Mouse (Mus musculus) MEL (cell line): ENCODE results near the gene Bmpr1b. TPM values are rescaled to one million over a fixed set of nuclear protein-coding genes. Genes with fewer than 3 reads are reported as not detected.

Source experiments
- DNase-seq: peaks from one replicate; pipeline ENCODE4 v3.0.0; 2011; ENCODE audit warnings: low read depth, low spot score
- H3K27ac ChIP-seq: 2 replicates; pipeline ENCODE4 v1.5.1; 2012; ENCODE audit warnings: low read depth, mild to moderate bottlenecking, control low read depth, low read length, moderate library complexity; ENCODE audit not compliant: control insufficient read depth
- H3K27me3 ChIP-seq, 2 experiments: fragments of 150-350 bp in 1 of 2; sonication (generic) in 1 of 2; 2 replicates each; pipeline ENCODE4 v1.6.1; 2012; ENCODE audit warnings: low read length in 2 of 2, mild to moderate bottlenecking in 2 of 2, improper control_type of control experiment in 1 of 2, moderate library complexity in 1 of 2; ENCODE audit not compliant: insufficient read depth in 2 of 2, control insufficient read depth in 1 of 2
- H3K36me3 ChIP-seq, 2 experiments: 2 replicates each; pipeline ENCODE4 v1.6.1; 2012 to 2014; ENCODE audit warnings: low read length in 2 of 2, improper control_type of control experiment in 1 of 2, inconsistent platforms in 1 of 2, mild to moderate bottlenecking in 1 of 2; ENCODE audit not compliant: insufficient read depth in 2 of 2, control insufficient read depth in 1 of 2
- H3K4me1 ChIP-seq, 2 experiments: fragments of 150-350 bp in 1 of 2; sonication (generic) in 1 of 2; 2 replicates each; pipeline ENCODE4 v1.6.1; 2012; ENCODE audit warnings: low read length in 2 of 2, improper control_type of control experiment in 1 of 2, mild to moderate bottlenecking in 1 of 2; ENCODE audit not compliant: insufficient read depth in 2 of 2, control insufficient read depth in 1 of 2
- H3K4me3 ChIP-seq, 2 experiments: fragments of 150-350 bp in 1 of 2; sonication (generic) in 1 of 2; 2 replicates each; pipeline ENCODE4 v1.5.1; 2012; ENCODE audit warnings: low read depth in 2 of 2, low read length in 2 of 2, mild to moderate bottlenecking in 2 of 2, moderate library complexity in 2 of 2, control low read depth in 1 of 2, improper control_type of control experiment in 1 of 2; ENCODE audit not compliant: control insufficient read depth in 1 of 2, insufficient read depth in 1 of 2
- H3K79me2 ChIP-seq: 2 replicates; pipeline ENCODE4 v1.6.1; 2012; ENCODE audit warnings: mild to moderate bottlenecking, low read length, moderate library complexity; ENCODE audit not compliant: control insufficient read depth, poor library complexity, insufficient read depth
- H3K9ac ChIP-seq: 2 replicates; pipeline ENCODE4 v1.6.1; 2012; ENCODE audit warnings: low read depth, mild to moderate bottlenecking, control low read depth, low read length, moderate library complexity; ENCODE audit not compliant: control insufficient read depth, poor library complexity, severe bottlenecking
- H3K9me3 ChIP-seq: fragments of 150-350 bp; sonication (generic); replicated peaks from 2 replicates; pipeline ENCODE4 v1.6.1; 2012; ENCODE audit warnings: mild to moderate bottlenecking, low read length, improper control_type of control experiment, moderate library complexity; ENCODE audit not compliant: insufficient read depth
- CHD1 ChIP-seq: IDR thresholded peaks from 2 replicates; pipeline ENCODE4 v1.6.1; 2012; ENCODE audit warnings: low read depth, mild to moderate bottlenecking, inconsistent platforms, low read length, improper control_type of control experiment
- ELF1 ChIP-seq: IDR thresholded peaks from 2 replicates; pipeline ENCODE4 v1.6.1; 2014; ENCODE audit warnings: low read depth, mild to moderate bottlenecking, inconsistent platforms, low read length, improper control_type of control experiment, moderate library complexity
- EP300 ChIP-seq, 2 experiments: IDR thresholded peaks; 2 replicates each; pipeline ENCODE4 v1.6.1; 2011; ENCODE audit warnings: improper control_type of control experiment in 2 of 2, low read length in 2 of 2, low read depth in 1 of 2, mild to moderate bottlenecking in 1 of 2
- ETS1 ChIP-seq: IDR thresholded peaks from 2 replicates; pipeline ENCODE4 v1.6.1; 2012; ENCODE audit warnings: low read depth, mild to moderate bottlenecking, inconsistent platforms, low read length, improper control_type of control experiment, moderate library complexity
- GATA1 ChIP-seq: IDR thresholded peaks from 2 replicates; pipeline ENCODE4 v1.6.1; 2011; ENCODE audit warnings: low read depth, low read length, improper control_type of control experiment
- KAT2A ChIP-seq: conservative IDR thresholded peaks from 2 replicates; pipeline ENCODE4 v1.6.1; 2012; ENCODE audit warnings: low read depth, low read length, improper control_type of control experiment, inconsistent platforms
- MAZ ChIP-seq: IDR thresholded peaks from 2 replicates; pipeline ENCODE4 v1.6.1; 2012; ENCODE audit warnings: low read depth, mild to moderate bottlenecking, inconsistent platforms, low read length, improper control_type of control experiment
- MYC ChIP-seq: IDR thresholded peaks from 2 replicates; pipeline ENCODE4 v1.6.1; 2011; ENCODE audit warnings: low read depth, mild to moderate bottlenecking, low read length, improper control_type of control experiment, moderate library complexity
- NRF1 ChIP-seq: IDR thresholded peaks from 2 replicates; pipeline ENCODE4 v1.6.1; 2014; ENCODE audit warnings: low read depth, mild to moderate bottlenecking, inconsistent platforms, low read length, improper control_type of control experiment, moderate library complexity; ENCODE audit not compliant: poor library complexity, insufficient read depth, severe bottlenecking
- POLR2A ChIP-seq, 2 experiments: IDR thresholded peaks; 2 replicates each; pipeline ENCODE4 v1.6.1; 2011 to 2012; ENCODE audit warnings: low read length in 2 of 2, mild to moderate bottlenecking in 2 of 2, control low read depth in 1 of 2, improper control_type of control experiment in 1 of 2, low read depth in 1 of 2, moderate library complexity in 1 of 2; ENCODE audit not compliant: control insufficient read depth in 1 of 2, insufficient read depth in 1 of 2, poor library complexity in 1 of 2
- POLR2AphosphoS2 ChIP-seq: IDR thresholded peaks from 2 replicates; pipeline ENCODE4 v1.6.1; 2011; ENCODE audit warnings: low read length, improper control_type of control experiment
- RAD21 ChIP-seq: IDR thresholded peaks from 2 replicates; pipeline ENCODE4 v1.6.1; 2011; ENCODE audit warnings: mild to moderate bottlenecking, low read depth, low read length, improper control_type of control experiment
- RCOR1 ChIP-seq: IDR thresholded peaks from 2 replicates; pipeline ENCODE4 v1.6.1; 2012; ENCODE audit warnings: low read depth, mild to moderate bottlenecking, inconsistent platforms, low read length, improper control_type of control experiment
- SIN3A ChIP-seq: IDR thresholded peaks from 2 replicates; pipeline ENCODE4 v1.6.1; 2012; ENCODE audit warnings: low read length, improper control_type of control experiment, inconsistent platforms
- UBTF ChIP-seq: IDR thresholded peaks from 2 replicates; pipeline ENCODE4 v1.6.1; 2012; ENCODE audit warnings: low read depth, mild to moderate bottlenecking, inconsistent platforms, low read length, improper control_type of control experiment, moderate library complexity, borderline replicate concordance; ENCODE audit not compliant: insufficient read depth
- USF2 ChIP-seq, 2 experiments: IDR thresholded peaks; 2 replicates each; pipeline ENCODE4 v1.6.1; 2011 to 2012; ENCODE audit warnings: improper control_type of control experiment in 2 of 2, low read length in 2 of 2, borderline replicate concordance in 1 of 2, inconsistent platforms in 1 of 2, low read depth in 1 of 2, mild to moderate bottlenecking in 1 of 2; ENCODE audit not compliant: insufficient read depth in 1 of 2
- ZMIZ1 ChIP-seq: IDR thresholded peaks from 2 replicates; pipeline ENCODE4 v1.6.1; 2012; ENCODE audit warnings: low read depth, mild to moderate bottlenecking, inconsistent platforms, low read length, improper control_type of control experiment, moderate library complexity
- polyA plus RNA-seq, 2 experiments: library from polyadenylated mRNA; stranded (reverse) in 1 of 2; unstranded in 1 of 2; fragments of >175 nt in 1 of 2; fragments of >200 nt in 1 of 2; gene quantifications; 2 replicates each; pipeline versions ENCODE4 v1.2.1 to v1.2.4; 2012; ENCODE audit warnings: low replicate concordance in 2 of 2, low read depth in 1 of 2; ENCODE audit not compliant: insufficient read length in 2 of 2, insufficient read depth in 1 of 2, missing spikeins in 1 of 2
- total RNA-seq: library from RNA; depleted of rRNA; stranded (reverse); fragments of 300-350 nt; gene quantifications from 2 replicates; pipeline ENCODE4 v1.2.3, GENCODE M21; 2012

Bmpr1b gene
- total and polyA plus RNA-seq, 3 experiments, result not detected

DNA sequence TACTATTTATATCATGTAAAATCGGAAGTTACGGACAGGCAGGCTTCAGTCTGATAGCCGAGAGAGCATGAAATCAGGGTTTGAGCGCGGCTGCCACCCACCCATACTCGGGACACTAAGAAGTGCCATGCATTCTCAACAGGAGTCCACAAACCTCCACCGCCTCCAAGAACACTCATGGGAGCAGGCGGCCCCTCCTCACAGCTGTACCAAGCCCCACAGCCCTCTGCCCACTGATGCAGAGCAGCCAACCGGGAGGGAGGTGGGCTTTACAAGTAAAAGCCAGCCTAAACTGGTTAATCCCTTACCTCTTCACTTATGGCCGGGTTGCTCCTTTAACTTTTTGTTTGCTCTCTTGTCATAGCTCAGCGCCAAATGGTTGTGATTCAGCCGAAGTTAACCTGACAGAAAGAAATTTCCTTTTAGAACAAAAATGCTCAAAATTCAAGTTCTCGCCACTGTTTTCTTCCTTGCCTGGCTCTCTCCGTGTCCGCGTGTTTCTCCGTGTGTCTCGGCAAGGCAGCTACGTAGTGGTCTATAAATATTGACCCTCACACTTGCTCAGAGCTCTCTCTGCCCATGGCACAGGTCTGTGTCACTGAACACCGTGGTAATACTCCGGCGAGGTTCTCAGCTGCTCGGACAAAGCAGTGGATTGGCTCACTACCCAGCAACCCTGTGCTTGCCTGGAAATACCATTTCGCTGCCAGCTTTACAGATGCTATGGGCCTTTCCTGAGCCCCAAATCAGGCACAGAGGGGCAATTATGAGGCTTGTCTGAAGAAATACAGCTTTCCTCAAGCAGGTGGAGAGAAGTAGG lies 187.4 kb downstream of the Bmpr1b start:
- Histone ChIP-seq H3K4me3 (no peak overlapping the region), H3K79me2 (no peaks in the 10 kb centered on the region), H3K27me3 (no peaks in the 10 kb centered on the region), H3K27ac (no peak overlapping the region), H3K4me1 (no peaks in the 10 kb centered on the region), H3K36me3 (no peaks in the 10 kb centered on the region), H3K9ac (no peak overlapping the region), H3K9me3 (no peaks in the 10 kb centered on the region)
- no peak for TF ChIP-seq POLR2A (IDR thresholded peaks at IDR 0.05; ENCODE audit: control insufficient read depth in 1 of 2, insufficient read depth in 1 of 2, low read depth in 1 of 2, low read length in 2 of 2, poor library complexity in 1 of 2)
- no peak for TF ChIP-seq UBTF
- no peak for TF ChIP-seq RAD21
- no peak for DNase-seq

DNA sequence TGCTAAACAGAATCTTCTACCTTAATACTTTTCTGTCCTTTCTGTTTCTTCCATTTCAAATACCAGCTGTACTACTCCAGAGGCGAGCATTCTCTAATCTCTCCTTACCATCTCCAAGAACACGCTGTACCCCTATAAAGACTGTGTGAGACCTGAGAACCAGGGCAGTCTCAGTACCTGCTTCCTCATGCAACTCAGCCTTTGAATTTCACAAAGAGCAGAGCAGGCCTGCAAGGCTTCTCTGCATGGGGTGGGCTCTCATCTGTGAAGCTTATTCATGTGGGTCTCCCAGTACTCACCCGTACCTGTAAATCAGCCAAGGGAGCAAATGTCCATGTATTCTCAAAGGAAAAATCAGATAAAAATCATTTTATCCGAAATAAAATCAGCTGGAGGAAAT lies 203.0 kb downstream of the Bmpr1b start:
- H3K4me1 ChIP-seq, result no peaks in the 10 kb centered on the region
- H3K27ac ChIP-seq, result no peak overlapping the region
- DNase-seq, result no peak
- no peak overlapping the region for H3K9ac ChIP-seq
- no peak for TF ChIP-seq RAD21
- no peak for TF ChIP-seq KAT2A
- TF ChIP-seq POLR2AphosphoS2, result no peak
- TF ChIP-seq SIN3A, result no peak
- TF ChIP-seq RCOR1, result no peak
- TF ChIP-seq ETS1, result no peak
- no peak for TF ChIP-seq UBTF
- TF ChIP-seq ELF1, result no peak
- TF ChIP-seq EP300 (IDR thresholded peaks at IDR 0.05; ENCODE audit: low read depth in 1 of 2, low read length in 2 of 2), result no peak
- no peak for TF ChIP-seq MYC
- no peaks in the 10 kb centered on the region for H3K36me3 ChIP-seq
- no peaks in the 10 kb centered on the region for H3K27me3 ChIP-seq
- H3K9me3 ChIP-seq, result no peaks in the 10 kb centered on the region
- no peaks in the 10 kb centered on the region for H3K79me2 ChIP-seq
- no peak overlapping the region for H3K4me3 ChIP-seq

DNA sequence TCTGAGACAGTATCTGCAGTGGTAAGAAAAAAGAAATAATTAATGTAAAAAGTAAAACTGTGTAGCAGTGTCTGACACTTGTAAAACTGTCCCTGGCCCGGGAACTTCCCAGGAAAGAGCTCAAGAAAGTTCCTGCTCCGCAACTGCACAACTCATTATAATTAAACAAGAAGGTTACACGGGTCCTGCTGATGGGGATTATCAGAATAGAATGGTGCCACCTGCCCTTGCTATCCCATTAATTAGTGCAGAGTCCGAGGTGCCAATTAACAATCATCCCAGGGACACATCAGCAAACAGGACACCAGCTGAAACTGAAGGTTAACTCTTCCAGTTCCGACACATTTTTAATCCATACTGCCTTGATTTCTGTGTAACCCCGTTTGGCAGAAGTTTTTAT lies 216.3 kb downstream of the Bmpr1b start:
- Histone ChIP-seq H3K27ac (no peak overlapping the region), H3K4me1 (no peaks in the 10 kb centered on the region), H3K4me3 (no peak overlapping the region), H3K9me3 (no peaks in the 10 kb centered on the region), H3K27me3 (no peaks in the 10 kb centered on the region), H3K36me3 (no peaks in the 10 kb centered on the region), H3K79me2 (no peaks in the 10 kb centered on the region), H3K9ac (no peak overlapping the region)
- DNase-seq, result no peak
- no peak for TF ChIP-seq RAD21
- no peak for TF ChIP-seq CHD1
- no peak for TF ChIP-seq ETS1
- no peak for TF ChIP-seq ELF1
- TF ChIP-seq MAZ, result no peak
- TF ChIP-seq NRF1, result no peak
- no peak for TF ChIP-seq USF2 (IDR thresholded peaks at IDR 0.05; ENCODE audit: borderline replicate concordance in 1 of 2, insufficient read depth in 1 of 2, low read depth in 1 of 2, low read length in 2 of 2)
- no peak for TF ChIP-seq GATA1
- no peak for TF ChIP-seq ZMIZ1
